Mouse (Mus musculus): Measurements from ENCODE around the gene Hcrtr2. TPM values are rescaled to one million over a fixed set of nuclear protein-coding genes. Genes with fewer than 3 reads are reported as not detected.

Gene Hcrtr2
- total and polyA plus RNA-seq, 3 experiments: 0.16 TPM; not detected in 2

GRCm38 (mm10) chr9:76323186-76323701 lies 412 bp downstream of the Hcrtr2 start:
- Histone ChIP-seq H3K27me3 (ENCODE audit: insufficient read depth, low read length) (peaks cover 6% of the 10 kb centered on the region; the same call in 1 of the 2 replicates), H3K4me1 (ENCODE audit: insufficient read depth, low read depth, low read length) (no peaks in the 10 kb centered on the region), H3K9me3 (replicated peaks) (no peaks in the 10 kb centered on the region), H3K36me3 (replicated peaks) (no peaks in the 10 kb centered on the region), H3K4me3 (ENCODE audit: low read depth, low read length) (no peak overlapping the region)
- ATAC-seq (ENCODE audit: extremely low read depth, insufficient number of reproducible peaks, low FRiP score, poor library complexity, severe bottlenecking) (no peak), DNase-seq (ENCODE audit: low spot score) (no peak)
- TF ChIP-seq GATA2 (IDR thresholded peaks at IDR 0.05; ENCODE audit: borderline replicate concordance, low read depth, low read length) (no peak), CTCF (IDR thresholded peaks at IDR 0.05; ENCODE audit: low read depth, low read length) (no peak), TAL1 (conservative IDR thresholded peaks at IDR 0.05; ENCODE audit: low read depth, low read length) (no peak), POLR2AphosphoS5 (IDR thresholded peaks at IDR 0.05; ENCODE audit: insufficient replicate concordance, low read depth, low read length) (no peak), GATA1 (IDR thresholded peaks at IDR 0.05; ENCODE audit: borderline replicate concordance, low read length) (no peak)

- H3K36me3 ChIP-seq (replicated peaks): no peaks in the 10 kb centered on the region
- DNase-seq (ENCODE audit: low spot score) (no peak), ATAC-seq (ENCODE audit: extremely low read depth, insufficient number of reproducible peaks, low FRiP score, poor library complexity, severe bottlenecking) (no peak)
- peaks cover 6% of the 10 kb centered on the region; the same call in 1 of the 2 replicates for H3K27me3 ChIP-seq (ENCODE audit: insufficient read depth, low read length)
- H3K9me3 ChIP-seq (replicated peaks): no peaks in the 10 kb centered on the region
- H3K4me3 ChIP-seq (ENCODE audit: low read depth, low read length): no peak overlapping the region
- no peaks in the 10 kb centered on the region for H3K4me1 ChIP-seq (ENCODE audit: insufficient read depth, low read depth, low read length)
- TF ChIP-seq GATA1 (IDR thresholded peaks at IDR 0.05; ENCODE audit: borderline replicate concordance, low read length) (no peak), GATA2 (IDR thresholded peaks at IDR 0.05; ENCODE audit: borderline replicate concordance, low read depth, low read length) (no peak), CTCF (IDR thresholded peaks at IDR 0.05; ENCODE audit: low read depth, low read length) (no peak), POLR2AphosphoS5 (IDR thresholded peaks at IDR 0.05; ENCODE audit: insufficient replicate concordance, low read depth, low read length) (no peak), TAL1 (conservative IDR thresholded peaks at IDR 0.05; ENCODE audit: low read depth, low read length) (no peak)
Measured at GRCm38 (mm10) chr9:76322122-76323052, 1.3 kb downstream of the Hcrtr2 start.

- Histone ChIP-seq H3K4me3 (ENCODE audit: low read depth, low read length) (no peak overlapping the region), H3K27me3 (ENCODE audit: insufficient read depth, low read length) (peaks cover 6% of the 10 kb centered on the region; the same call in 1 of the 2 replicates), H3K4me1 (ENCODE audit: insufficient read depth, low read depth, low read length) (no peaks in the 10 kb centered on the region), H3K9me3 (replicated peaks) (no peaks in the 10 kb centered on the region), H3K36me3 (replicated peaks) (no peaks in the 10 kb centered on the region)
- no peak for ATAC-seq (ENCODE audit: extremely low read depth, insufficient number of reproducible peaks, low FRiP score, poor library complexity, severe bottlenecking)
- no peak for DNase-seq (ENCODE audit: low spot score)
- TF ChIP-seq GATA1 (IDR thresholded peaks at IDR 0.05; ENCODE audit: borderline replicate concordance, low read length) (no peak), POLR2AphosphoS5 (IDR thresholded peaks at IDR 0.05; ENCODE audit: insufficient replicate concordance, low read depth, low read length) (no peak), CTCF (IDR thresholded peaks at IDR 0.05; ENCODE audit: low read depth, low read length) (no peak), GATA2 (IDR thresholded peaks at IDR 0.05; ENCODE audit: borderline replicate concordance, low read depth, low read length) (no peak), TAL1 (conservative IDR thresholded peaks at IDR 0.05; ENCODE audit: low read depth, low read length) (no peak)
Measured at GRCm38 (mm10) chr9:76321589-76321988, 2.1 kb downstream of the Hcrtr2 start.

DNA sequence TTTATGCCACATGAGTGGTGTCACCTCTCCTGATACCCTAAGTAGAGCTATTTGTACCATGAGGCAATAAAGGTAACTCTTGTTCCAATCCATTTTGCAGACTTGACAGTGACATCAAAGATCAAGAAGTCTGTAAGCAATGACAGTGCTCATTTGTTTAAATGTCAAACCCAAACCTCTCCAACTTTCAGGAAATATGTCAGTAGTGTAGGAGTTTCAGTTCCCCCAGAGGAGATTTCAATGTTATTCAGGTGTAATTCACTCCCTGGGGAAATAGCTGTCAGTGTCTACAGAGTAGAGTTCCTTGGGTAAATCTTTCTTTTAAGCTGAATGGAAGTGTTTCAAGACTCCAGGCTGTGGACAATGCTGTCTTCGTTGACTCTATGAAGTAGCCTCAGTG lies 2.9 kb downstream of the Hcrtr2 start:
- no peaks in the 10 kb centered on the region for H3K9me3 ChIP-seq (replicated peaks)
- ATAC-seq (ENCODE audit: extremely low read depth, insufficient number of reproducible peaks, low FRiP score, poor library complexity, severe bottlenecking): no peak
- H3K27me3 ChIP-seq (ENCODE audit: insufficient read depth, low read length): peaks cover 6% of the 10 kb centered on the region; the same call in 1 of the 2 replicates
- TF ChIP-seq GATA1 (IDR thresholded peaks at IDR 0.05; ENCODE audit: borderline replicate concordance, low read length) (no peak), POLR2AphosphoS5 (IDR thresholded peaks at IDR 0.05; ENCODE audit: insufficient replicate concordance, low read depth, low read length) (no peak), TAL1 (conservative IDR thresholded peaks at IDR 0.05; ENCODE audit: low read depth, low read length) (no peak), GATA2 (IDR thresholded peaks at IDR 0.05; ENCODE audit: borderline replicate concordance, low read depth, low read length) (no peak), CTCF (IDR thresholded peaks at IDR 0.05; ENCODE audit: low read depth, low read length) (no peak)
- H3K36me3 ChIP-seq (replicated peaks): no peaks in the 10 kb centered on the region
- H3K4me3 ChIP-seq (ENCODE audit: low read depth, low read length): no peak overlapping the region
- H3K4me1 ChIP-seq (ENCODE audit: insufficient read depth, low read depth, low read length): no peaks in the 10 kb centered on the region
- DNase-seq (ENCODE audit: low spot score): no peak

DNA sequence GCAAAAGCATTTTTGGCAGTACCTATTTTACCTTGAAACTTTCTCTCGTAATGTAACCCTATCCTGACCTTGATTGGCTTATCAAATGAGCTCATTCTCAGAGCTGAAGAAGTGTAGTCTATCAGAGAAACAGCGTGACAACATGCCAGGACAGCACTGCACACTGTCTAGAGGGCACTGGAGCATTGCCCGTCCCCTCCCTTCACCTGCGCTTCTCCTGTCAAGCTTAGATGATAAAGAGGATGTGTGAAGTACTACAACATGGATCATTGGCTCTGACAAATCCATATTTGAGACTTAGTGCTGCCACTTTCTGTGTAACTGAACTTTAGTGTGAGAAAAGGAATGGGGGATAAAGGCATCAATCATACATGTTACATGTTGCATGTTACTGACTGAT lies 5.4 kb downstream of the Hcrtr2 start:
- Histone ChIP-seq H3K4me1 (ENCODE audit: insufficient read depth, low read depth, low read length) (no peaks in the 10 kb centered on the region), H3K36me3 (replicated peaks) (no peaks in the 10 kb centered on the region), H3K27me3 (ENCODE audit: insufficient read depth, low read length) (peaks cover 3% of the 10 kb centered on the region; the same call in 1 of the 2 replicates), H3K4me3 (ENCODE audit: low read depth, low read length) (no peak overlapping the region), H3K9me3 (replicated peaks) (no peaks in the 10 kb centered on the region)
- TF ChIP-seq GATA2 (IDR thresholded peaks at IDR 0.05; ENCODE audit: borderline replicate concordance, low read depth, low read length): no peak
- no peak for TF ChIP-seq CTCF (IDR thresholded peaks at IDR 0.05; ENCODE audit: low read depth, low read length)
- no peak for TF ChIP-seq POLR2AphosphoS5 (IDR thresholded peaks at IDR 0.05; ENCODE audit: insufficient replicate concordance, low read depth, low read length)
- TF ChIP-seq TAL1 (conservative IDR thresholded peaks at IDR 0.05; ENCODE audit: low read depth, low read length): no peak
- TF ChIP-seq GATA1 (IDR thresholded peaks at IDR 0.05; ENCODE audit: borderline replicate concordance, low read length): no peak
- DNase-seq (ENCODE audit: low spot score) (no peak), ATAC-seq (ENCODE audit: extremely low read depth, insufficient number of reproducible peaks, low FRiP score, poor library complexity, severe bottlenecking) (no peak)

DNA sequence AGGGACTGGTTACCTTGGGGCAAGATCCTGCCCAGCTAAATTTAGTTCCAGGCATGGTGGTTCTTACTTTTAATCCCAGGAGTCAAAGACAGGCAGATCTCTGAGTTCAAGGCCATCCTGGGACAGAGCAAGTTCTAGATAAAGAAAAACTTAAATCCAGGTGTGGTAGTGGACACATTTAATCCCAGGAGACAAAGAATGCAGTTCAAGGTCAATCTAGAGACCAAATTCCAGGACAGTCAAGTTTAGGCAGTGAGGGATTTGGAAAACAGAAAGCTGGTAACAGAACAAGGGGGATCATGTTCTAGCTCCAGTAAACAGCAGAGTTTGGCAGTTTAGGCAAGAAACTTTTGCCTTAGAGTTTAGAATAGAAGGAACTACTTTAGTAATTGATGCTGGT lies 8.6 kb downstream of the Hcrtr2 start:
- Histone ChIP-seq H3K36me3 (replicated peaks) (no peaks in the 10 kb centered on the region), H3K9me3 (replicated peaks) (no peaks in the 10 kb centered on the region), H3K4me1 (ENCODE audit: insufficient read depth, low read depth, low read length) (no peaks in the 10 kb centered on the region), H3K4me3 (ENCODE audit: low read depth, low read length) (no peak overlapping the region), H3K27me3 (ENCODE audit: insufficient read depth, low read length) (no peaks in the 10 kb centered on the region)
- no peak for ATAC-seq (ENCODE audit: extremely low read depth, insufficient number of reproducible peaks, low FRiP score, poor library complexity, severe bottlenecking)
- DNase-seq (ENCODE audit: low spot score): no peak
- no peak for TF ChIP-seq CTCF (IDR thresholded peaks at IDR 0.05; ENCODE audit: low read depth, low read length)
